In the genomic region with DNA sequence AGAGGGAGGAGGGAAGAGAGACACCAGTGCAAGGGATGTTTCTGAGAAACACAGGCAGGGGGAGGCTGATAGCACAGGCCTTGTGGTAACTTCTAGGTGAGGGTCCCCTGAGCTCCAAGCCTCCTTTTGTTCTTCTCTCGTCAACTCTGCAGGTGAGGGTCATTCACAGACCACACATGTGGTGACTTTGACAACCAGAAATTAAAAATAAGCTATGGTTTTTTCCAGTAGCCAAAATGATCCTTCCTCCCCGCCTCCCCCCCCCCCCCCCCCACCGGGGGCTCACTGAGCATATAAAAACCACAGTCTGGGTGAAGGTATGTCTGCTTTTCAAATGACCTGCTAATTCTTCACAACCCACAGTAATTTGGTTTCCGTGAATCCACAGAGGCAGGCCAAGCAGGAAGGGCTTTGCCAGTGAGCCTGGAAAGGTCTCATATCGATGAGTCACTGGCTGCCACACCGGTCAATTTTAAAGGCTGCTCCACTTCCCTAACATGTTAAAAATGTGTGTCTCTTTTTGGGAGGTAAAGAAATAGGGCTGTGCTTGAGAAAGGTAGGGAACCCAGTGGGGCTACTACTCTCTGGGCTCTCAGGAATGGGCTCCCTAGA, we compare ENCODE assay signal across 26 mouse cellular contexts. TPM values are rescaled to one million over a fixed set of nuclear protein-coding genes. Genes with fewer than 3 reads are reported as not detected.
A peak's percentile ranks its signal among the peaks of the same experiment; 100 is the strongest.
DNase-seq lines count a peak whose midpoint lies in the region; ATAC-seq and TF ChIP-seq lines count a peak whose summit lies in the region.
"Had no signal": no experiment of that assay in that cellular context is flagged by ENCODE, and none has a peak within 500 bp of the region (broad histone marks: within the 10 kb centered on the region; RNA-seq: fewer than 3 reads in every experiment).

No protein-coding gene starts in this region.

- no peak overlapping the region for H3K9ac ChIP-seq in heart, embryonic 16.5 days (ENCODE audit: low read length)
- H3K9ac ChIP-seq in heart, adult 2 months (ENCODE audit: low read depth, low read length), result no peak overlapping the region
- H3K9ac ChIP-seq: embryonic facial prominence, embryonic 13.5 days; hindbrain, embryonic 13.5 days; intestine, embryonic 15.5 days had no signal

- peaks cover 16% of the 10 kb centered on the region for H3K27me3 ChIP-seq in heart, embryonic 16.5 days (ENCODE audit: control insufficient read depth, insufficient read depth, low read length)
- H3K27me3 ChIP-seq in heart, adult 2 months (ENCODE audit: control insufficient read depth, insufficient read depth, low read length), result no peaks in the 10 kb centered on the region
- no peaks in the 10 kb centered on the region for H3K27me3 ChIP-seq in small intestine, adult 2 months (ENCODE audit: control insufficient read depth, insufficient read depth, low read length)

- WGBS in heart, embryonic 16.5 days, result 50% methylated on average over 5 of the region's 6 CpGs
- 47% methylated on average over 6 of the region's 6 CpGs for whole genome bisulfite sequencing in heart, adult 2 months
- 36% methylated on average over 6 of the region's 6 CpGs for WGBS in small intestine, adult 2 months

- H3K4me2 ChIP-seq in heart, embryonic 16.5 days (ENCODE audit: low read depth, low read length), result no peak overlapping the region
- H3K4me2 ChIP-seq: embryonic facial prominence, embryonic 13.5 days; hindbrain, embryonic 13.5 days; intestine, embryonic 15.5 days had no signal

- peaks cover 2% of the 10 kb centered on the region for H3K4me1 ChIP-seq in heart, embryonic 16.5 days (ENCODE audit: control insufficient read depth, insufficient read depth, low read length)
- H3K4me1 ChIP-seq in heart, adult 2 months (ENCODE audit: control insufficient read depth, insufficient read depth, low read length), result peaks cover 1% of the 10 kb centered on the region; the same call in 1 of the 2 replicates
- peaks cover 8% of the 10 kb centered on the region for H3K4me1 ChIP-seq in small intestine, adult 2 months (ENCODE audit: control insufficient read depth, insufficient read depth, insufficient read length, low read length)

- intact Hi-C loops in heart, adult 2 months (cut with DNase I), result no loop called here

- ATAC-seq in heart, embryonic 16.5 days (replicated peaks; ENCODE audit: extremely low read depth, insufficient read depth, low FRiP score), result no peak
- ATAC-seq: CD4-positive, CD25-positive, alpha-beta regulatory T cell, adult 4 months; forebrain, embryonic 14.5 days; hindbrain, postnatal 0 days; intestine, embryonic 15.5 days had no signal

- DNase-seq in heart, adult 2 months, result no peak
- peak; percentile 54 for DNase-seq in thymus, postnatal 25 days
- no peak for DNase-seq in thymus, postnatal 0 days (ENCODE audit: low spot score)
- peak; percentile 41 for DNase-seq in NIH3T3 (ENCODE audit: low read depth)
- DNase-seq in embryo, embryonic 10.5 days (ENCODE audit: low spot score), result no peak
- DNase-seq in embryo, embryonic 9.5 days (ENCODE audit: extremely low spot score), result no peak
- DNase-seq: adrenal gland, adult 2 months; adrenal gland, postnatal 25 days; cerebellum, adult 11 months; cerebellum, adult 8-10 months; cerebellum, postnatal 14 days; gastrocnemius, postnatal 36 days; heart, adult 11 months; heart, postnatal 14 days had no signal

- TF ChIP-seq CTCF in heart, adult 2 months (IDR thresholded peaks at IDR 0.05), result no peak
- TF ChIP-seq CTCF in small intestine, adult 2 months (IDR thresholded peaks at IDR 0.05; ENCODE audit: extremely low read depth, insufficient read length, insufficient replicate concordance, low read depth, low read length), result no peak

- H3K27ac ChIP-seq in heart, embryonic 16.5 days (ENCODE audit: low read length), result peak overlapping the region; percentile 32; the same call in 1 of the 2 replicates
- H3K27ac ChIP-seq in heart, adult 2 months, result no peak overlapping the region
- H3K27ac ChIP-seq in small intestine, adult 2 months (ENCODE audit: insufficient read depth, low read depth, low read length), result 0 out of 2 replicates have a peak overlapping the region, but pooled peaks have one; percentile 19
- H3K27ac ChIP-seq: embryonic facial prominence, embryonic 13.5 days; heart, embryonic 10.5 days; hindbrain, embryonic 13.5 days; hindbrain, postnatal 0 days; intestine, embryonic 15.5 days had no signal

- no peak for TF ChIP-seq POLR2A in heart, adult 2 months (IDR thresholded peaks at IDR 0.05; ENCODE audit: insufficient read depth, low read depth, low read length)
- TF ChIP-seq POLR2A in small intestine, adult 2 months (IDR thresholded peaks at IDR 0.05; ENCODE audit: low read depth, low read length), result no peak

- H3K9me3 ChIP-seq in heart, embryonic 16.5 days (replicated peaks; ENCODE audit: control insufficient read depth, low read length), result no peaks in the 10 kb centered on the region
- H3K9me3 ChIP-seq: embryonic facial prominence, embryonic 13.5 days; heart, embryonic 10.5 days; hindbrain, embryonic 13.5 days; intestine, embryonic 15.5 days had no signal

- H3K79me2 ChIP-seq in heart, adult 2 months (replicated peaks; ENCODE audit: control insufficient read depth, insufficient read depth, low read length), result no peaks in the 10 kb centered on the region

- no peak overlapping the region for H3K4me3 ChIP-seq in heart, embryonic 16.5 days (ENCODE audit: low read length)
- no peak overlapping the region for H3K4me3 ChIP-seq in heart, adult 2 months
- no peak overlapping the region for H3K4me3 ChIP-seq in small intestine, adult 2 months (ENCODE audit: low read depth, low read length)
- H3K4me3 ChIP-seq: embryonic facial prominence, embryonic 13.5 days; heart, embryonic 10.5 days; hindbrain, embryonic 13.5 days; intestine, embryonic 15.5 days had no signal

- TF ChIP-seq EP300 in heart, adult 2 months (IDR thresholded peaks at IDR 0.05; ENCODE audit: insufficient read depth, low read depth, low read length), result no peak

- H3K36me3 ChIP-seq in heart, embryonic 16.5 days (ENCODE audit: control insufficient read depth, insufficient read depth), result no peaks in the 10 kb centered on the region
- H3K36me3 ChIP-seq in heart, adult 2 months (ENCODE audit: control insufficient read depth, insufficient read depth, low read length), result no peaks in the 10 kb centered on the region
- H3K36me3 ChIP-seq in small intestine, adult 2 months (ENCODE audit: control insufficient read depth, insufficient read depth, low read length), result no peaks in the 10 kb centered on the region
- H3K36me3 ChIP-seq: embryonic facial prominence, embryonic 13.5 days; heart, embryonic 10.5 days; hindbrain, embryonic 13.5 days; intestine, embryonic 15.5 days had no signal

RNA-seq across cellular contexts. Expression of a gene that starts 15.0 kb away (rescaled TPM):
- polyA plus RNA-seq in heart, embryonic 16.5 days (2015; fragmentation: Nextera tagmentation; extraction: Ambion mirVana), result 1.9 and 4.3 TPM in 2 replicates
- under 1 TPM; 0.11 to 0.31 TPM for total RNA-seq in heart, adult 2 months (2021)
- polyA plus RNA-seq in heart, adult 2 months (2012; rRNA removed), result 0.56 and 0.72 TPM in 2 replicates
- 3.7 and 4.5 TPM in 2 replicates for polyA plus RNA-seq in thymus, postnatal 0 days (2015; fragmentation: Nextera tagmentation; extraction: Ambion mirVana)
- 33.0 and 137 TPM in 2 replicates for polyA plus RNA-seq in small intestine, adult 2 months (2012; rRNA removed)
- total RNA-seq: adrenal gland, postnatal 25 days; common myeloid progenitor, adult 5-6 weeks; gastrocnemius, postnatal 36 days; hematopoietic stem cell, adult 5-6 weeks; MEL had no signal

RNA-seq across cellular contexts. Expression of a gene that starts 22.4 kb away (rescaled TPM):
- polyA plus RNA-seq in heart, embryonic 16.5 days (2015; fragmentation: Nextera tagmentation; extraction: Ambion mirVana), result 100 and 115 TPM in 2 replicates
- total RNA-seq in heart, adult 2 months (2021), result 10 to 100 TPM; 61.6 to 63.6 TPM
- 53.5 and 80.0 TPM in 2 replicates for polyA plus RNA-seq in heart, adult 2 months (2012; rRNA removed)
- 227 and 241 TPM in 2 replicates for polyA plus RNA-seq in thymus, postnatal 0 days (2015; fragmentation: Nextera tagmentation; extraction: Ambion mirVana)
- 17.2 and 37.7 TPM in 2 replicates for polyA plus RNA-seq in small intestine, adult 2 months (2012; rRNA removed)

RNA-seq across cellular contexts. Expression of a gene that starts 48.9 kb away (rescaled TPM):
- 34.1 and 41.9 TPM in 2 replicates for polyA plus RNA-seq in heart, embryonic 16.5 days (2015; fragmentation: Nextera tagmentation; extraction: Ambion mirVana)
- 1 to 10 TPM; 6.6 to 6.9 TPM for total RNA-seq in heart, adult 2 months (2021)
- polyA plus RNA-seq in heart, adult 2 months (2012; rRNA removed), result 8.4 and 9.2 TPM in 2 replicates
- 2.5 and 3.1 TPM in 2 replicates for polyA plus RNA-seq in thymus, postnatal 0 days (2015; fragmentation: Nextera tagmentation; extraction: Ambion mirVana)
- 40.2 and 105 TPM in 2 replicates for polyA plus RNA-seq in small intestine, adult 2 months (2012; rRNA removed)
- total RNA-seq: common myeloid progenitor, adult 5-6 weeks; hematopoietic stem cell, adult 5-6 weeks; MEL had no signal

Comparison
In these comparisons a context has a peak if more than half of its experiments do, and no peak if none do; other contexts are left out.
1. DNase-seq: peak in thymus, postnatal 25 days (single experiment) and NIH3T3 (single experiment); none in heart, adult 2 months (0 of 2), thymus, postnatal 0 days (single experiment), embryo, embryonic 10.5 days (single experiment) and embryo, embryonic 9.5 days (single experiment).